9 mouse cellular contexts compared by ENCODE assay signal in the genomic region with DNA sequence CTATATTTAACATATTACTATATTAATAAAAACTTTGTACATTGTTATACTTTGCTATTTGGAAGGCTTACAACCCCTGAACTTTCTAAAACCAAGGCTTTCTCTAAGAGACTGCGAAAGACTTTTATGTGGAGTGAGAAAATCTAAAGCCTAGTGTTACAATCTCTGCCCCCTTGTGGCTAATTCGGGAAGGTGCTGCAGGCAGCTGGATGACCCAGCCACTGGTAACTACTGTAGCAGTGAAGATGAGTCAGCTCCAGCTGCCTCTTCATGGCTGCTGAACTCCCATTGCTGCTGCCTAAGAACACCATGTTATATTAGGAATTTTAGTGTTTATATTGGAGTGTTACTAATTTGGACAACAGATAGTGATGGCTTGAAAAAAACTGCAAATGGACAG.
DNase-seq lines count a peak whose midpoint lies in the region; ATAC-seq and TF ChIP-seq lines count a peak whose summit lies in the region.
"Had no signal": no experiment of that assay in that cellular context is flagged by ENCODE, and none has a peak within 500 bp of the region (broad histone marks: within the 10 kb centered on the region; RNA-seq: fewer than 3 reads in every experiment).

No protein-coding gene starts in this region.

- no peaks in the 10 kb centered on the region for H3K36me3 ChIP-seq in MEL (ENCODE audit: control insufficient read depth in 1 of 2, insufficient read depth in 2 of 2, low read length in 2 of 2)
- H3K36me3 ChIP-seq in hindbrain, embryonic 16.5 days (ENCODE audit: control insufficient read depth, insufficient read depth, low read length), result no peaks in the 10 kb centered on the region

- TF ChIP-seq CTCF in MEL (IDR thresholded peaks at IDR 0.05 in 2 of 3, conservative IDR thresholded peaks at IDR 0.05 in 1 of 3; ENCODE audit: control insufficient read depth in 1 of 3, insufficient read depth in 1 of 3, low read depth in 2 of 3, low read length in 3 of 3, poor library complexity in 1 of 3, severe bottlenecking in 1 of 3), result peak in 2 of 3 experiments; percentile 55 to 57; a peak in 5 of 6 replicates

- H3K27me3 ChIP-seq in MEL (ENCODE audit: control insufficient read depth in 1 of 2, insufficient read depth in 2 of 2, low read length in 2 of 2), result no peaks in the 10 kb centered on the region
- H3K27me3 ChIP-seq in hindbrain, embryonic 16.5 days (replicated peaks; ENCODE audit: control insufficient read depth, insufficient read depth, low read length), result no peaks in the 10 kb centered on the region
- H3K27me3 ChIP-seq: megakaryocyte, embryonic 14.5 days had no signal

- peak; percentile 2 for DNase-seq in kidney, postnatal 14 days
- DNase-seq in kidney, adult 11 months, result no peak
- DNase-seq in MEL (ENCODE audit: low read depth, low spot score), result peak; percentile 21
- DNase-seq in adrenal gland, postnatal 25 days, result peak; percentile 6
- DNase-seq in right cerebral cortex, postnatal 14 days, result peak; percentile 38
- DNase-seq in gastrocnemius, postnatal 36 days, result no peak
- no peak for DNase-seq in yolk sac, embryonic 10.5 days (ENCODE audit: low spot score)

- no peak overlapping the region for H3K4me3 ChIP-seq in MEL (ENCODE audit: control insufficient read depth in 1 of 2, insufficient read depth in 1 of 2, low read depth in 2 of 2, low read length in 2 of 2)
- no peak overlapping the region for H3K4me3 ChIP-seq in hindbrain, embryonic 16.5 days (ENCODE audit: low read length)
- H3K4me3 ChIP-seq: megakaryocyte, embryonic 14.5 days had no signal

- peak; percentile 24 for TF ChIP-seq RAD21 in MEL (IDR thresholded peaks at IDR 0.05; ENCODE audit: low read depth, low read length)

- TF ChIP-seq EP300 in MEL (IDR thresholded peaks at IDR 0.05; ENCODE audit: low read depth in 1 of 2, low read length in 2 of 2), result no peak

- H3K27ac ChIP-seq in MEL (ENCODE audit: control insufficient read depth, low read depth, low read length), result no peak overlapping the region
- no peak overlapping the region for H3K27ac ChIP-seq in hindbrain, embryonic 16.5 days (ENCODE audit: low read depth, low read length)

- H3K9me3 ChIP-seq in MEL (replicated peaks; ENCODE audit: insufficient read depth, low read length), result no peaks in the 10 kb centered on the region
- H3K9me3 ChIP-seq in hindbrain, embryonic 16.5 days (ENCODE audit: control insufficient read depth, low read length), result no peaks in the 10 kb centered on the region
- H3K9me3 ChIP-seq: megakaryocyte, embryonic 14.5 days had no signal

- H3K79me2 ChIP-seq in MEL (ENCODE audit: control insufficient read depth, insufficient read depth, low read length, poor library complexity), result no peaks in the 10 kb centered on the region

- intact Hi-C loops in gastrocnemius, postnatal 36 days (cut with DNase I), result no loop called here

- no peak overlapping the region for H3K9ac ChIP-seq in MEL (ENCODE audit: control insufficient read depth, low read depth, low read length, poor library complexity, severe bottlenecking)
- H3K9ac ChIP-seq in hindbrain, embryonic 16.5 days (ENCODE audit: low read depth, low read length), result no peak overlapping the region

- no peak overlapping the region for H3K4me2 ChIP-seq in hindbrain, embryonic 16.5 days (ENCODE audit: low read length)

- no peak for TF ChIP-seq POLR2A in MEL (IDR thresholded peaks at IDR 0.05; ENCODE audit: control insufficient read depth in 1 of 2, insufficient read depth in 1 of 2, low read depth in 1 of 2, low read length in 2 of 2, poor library complexity in 1 of 2)

- no peaks in the 10 kb centered on the region for H3K4me1 ChIP-seq in MEL (ENCODE audit: control insufficient read depth in 1 of 2, insufficient read depth in 2 of 2, low read length in 2 of 2)
- H3K4me1 ChIP-seq in hindbrain, embryonic 16.5 days (ENCODE audit: control insufficient read depth, insufficient read depth, low read depth, low read length), result no peaks in the 10 kb centered on the region
- H3K4me1 ChIP-seq: megakaryocyte, embryonic 14.5 days had no signal

- peak; percentile 58; the same call in 1 of the 2 replicates for ATAC-seq in hindbrain, embryonic 16.5 days

- WGBS in hindbrain, embryonic 16.5 days, result 35% methylated on average over 2 of the region's 2 CpGs

TF ChIP-seq in MEL, 35 proteins besides CTCF, POLR2A, EP300 and RAD21:
- TF ChIP-seq GABPA (IDR thresholded peaks at IDR 0.05; ENCODE audit: low read depth, low read length) (no peak), ZC3H11A (IDR thresholded peaks at IDR 0.05; ENCODE audit: low read depth, low read length) (peak; percentile 44), SMC3 (IDR thresholded peaks at IDR 0.05; ENCODE audit: low read depth, low read length) (peak; percentile 63)
TF ChIP-seq in MEL: peak in this region for 2.

Comparison
In these comparisons a context has a peak if more than half of its experiments do, and no peak if none do; other contexts are left out.
1. DNase-seq: peak in kidney, postnatal 14 days (single experiment), MEL (single experiment), adrenal gland, postnatal 25 days (single experiment) and right cerebral cortex, postnatal 14 days (single experiment); none in kidney, adult 11 months (single experiment), gastrocnemius, postnatal 36 days (0 of 2) and yolk sac, embryonic 10.5 days (single experiment).